Mouse (Mus musculus) testis, adult 2 months (tissue): ENCODE measurements around the gene Plbd1. TPM values are rescaled to one million over a fixed set of nuclear protein-coding genes. Genes with fewer than 3 reads are reported as not detected.

Experiments
- H3K27ac ChIP-seq: fragments of 200-500 bp; 2 replicates; pipeline ENCODE4 v1.5.1; 2012; ENCODE audit warnings: low read depth, low read length; ENCODE audit not compliant: control insufficient read depth, insufficient read depth
- H3K27me3 ChIP-seq: fragments of 200-500 bp; 2 replicates; pipeline ENCODE4 v1.6.1; 2012; ENCODE audit warnings: mild to moderate bottlenecking, low read length, moderate library complexity; ENCODE audit not compliant: control insufficient read depth, insufficient read depth
- H3K36me3 ChIP-seq: fragments of 200-500 bp; 2 replicates; pipeline ENCODE4 v1.6.1; 2012; ENCODE audit warnings: mild to moderate bottlenecking, low read length; ENCODE audit not compliant: control insufficient read depth, insufficient read depth
- H3K4me1 ChIP-seq: fragments of 200-500 bp; 2 replicates; pipeline ENCODE4 v1.6.1; 2012; ENCODE audit warnings: low read length; ENCODE audit not compliant: control insufficient read depth, insufficient read depth
- H3K4me3 ChIP-seq: fragments of 200-500 bp; 2 replicates; pipeline ENCODE4 v1.5.1; 2012; ENCODE audit warnings: low read depth, mild to moderate bottlenecking, low read length, moderate library complexity, mixed read lengths; ENCODE audit not compliant: control insufficient read depth
- CTCF ChIP-seq: fragments of 200-500 bp; IDR thresholded peaks from 2 replicates; pipeline ENCODE4 v1.5.1; 2012; ENCODE audit warnings: low read depth, mild to moderate bottlenecking, inconsistent platforms, low read length, moderate library complexity; ENCODE audit not compliant: control insufficient read depth, insufficient read depth, insufficient replicate concordance
- POLR2A ChIP-seq: fragments of 200-500 bp; IDR thresholded peaks from 2 replicates; pipeline ENCODE4 v1.6.1; 2012; ENCODE audit warnings: low read depth, mild to moderate bottlenecking, inconsistent platforms, low read length, moderate library complexity; ENCODE audit not compliant: control insufficient read depth
- polyA plus RNA-seq: library from polyadenylated mRNA; depleted of rRNA; stranded (reverse); fragments of >200 nt; gene quantifications from 2 replicates; pipeline ENCODE4 v1.2.3, GENCODE M21; 2012

Plbd1 gene
- polyA plus RNA-seq, 1 experiment, result 53.7 TPM

GRCm38 (mm10) chr6:136689790-136690413 lies 28.2 kb upstream of the Plbd1 start:
- H3K27me3 ChIP-seq, result no peaks in the 10 kb centered on the region
- no peak overlapping the region for H3K4me3 ChIP-seq
- no peak overlapping the region for H3K27ac ChIP-seq
- H3K36me3 ChIP-seq, result no peaks in the 10 kb centered on the region
- 0 out of 2 replicates have a peak, but pooled peaks cover 2% of the 10 kb centered on the region for H3K4me1 ChIP-seq
- no peak for TF ChIP-seq POLR2A
- TF ChIP-seq CTCF, result no peak

- H3K4me3 ChIP-seq, result no peak overlapping the region
- TF ChIP-seq POLR2A (no peak), CTCF (no peak)
- H3K27me3 ChIP-seq, result no peaks in the 10 kb centered on the region
- no peak overlapping the region for H3K27ac ChIP-seq
- H3K4me1 ChIP-seq, result peaks cover 6% of the 10 kb centered on the region; the same call in 1 of the 2 replicates
- H3K36me3 ChIP-seq, result no peaks in the 10 kb centered on the region
Observed at GRCm38 (mm10) chr6:136685433-136685832, 23.7 kb upstream of the Plbd1 start.

DNA sequence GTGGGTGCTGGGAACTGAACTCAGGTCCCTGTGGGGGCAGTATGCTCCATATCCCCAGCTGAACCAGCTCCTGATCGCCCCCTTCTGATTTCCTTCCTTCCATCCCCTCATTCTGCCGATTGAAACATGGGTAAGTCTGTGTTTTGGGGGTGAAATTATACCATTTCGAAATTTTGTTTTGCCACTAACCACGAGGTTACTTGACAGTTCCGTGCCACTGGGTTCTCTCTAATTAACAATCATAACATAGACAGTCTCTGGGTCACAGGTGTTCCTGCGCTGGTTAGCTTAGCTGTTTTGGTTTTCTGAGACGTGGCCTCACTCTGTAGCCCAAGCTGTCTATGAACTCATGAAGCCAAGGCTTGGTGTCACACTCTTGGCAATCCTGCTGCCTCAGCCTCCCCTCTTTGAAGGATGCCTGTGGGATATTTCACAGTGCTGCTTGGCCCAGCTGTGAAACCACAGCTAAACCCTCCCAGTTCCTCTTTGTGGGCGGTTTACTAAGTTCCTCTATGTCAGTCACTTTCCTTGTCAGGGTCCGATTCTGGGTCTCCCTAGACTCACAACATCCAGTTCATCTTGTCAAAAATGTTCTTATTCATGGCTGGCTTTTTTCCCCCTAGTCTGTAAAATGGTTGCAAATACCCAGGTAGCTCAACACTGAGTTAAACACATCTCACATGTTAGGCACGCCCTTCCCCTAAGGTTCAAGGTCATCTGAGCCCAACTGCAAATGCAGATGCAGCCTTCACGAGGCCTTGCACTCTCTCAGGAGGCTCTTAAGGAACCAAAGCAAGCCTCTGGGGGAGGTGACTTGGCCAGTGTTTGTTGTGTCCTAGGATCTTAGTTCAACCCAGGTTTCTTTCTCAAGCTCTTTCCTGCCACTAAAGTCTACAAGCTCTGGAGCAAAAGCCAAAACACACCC lies 21.9 kb upstream of the Plbd1 start:
- TF ChIP-seq POLR2A, result no peak
- no peak for TF ChIP-seq CTCF
- H3K27me3 ChIP-seq, result no peaks in the 10 kb centered on the region

DNA sequence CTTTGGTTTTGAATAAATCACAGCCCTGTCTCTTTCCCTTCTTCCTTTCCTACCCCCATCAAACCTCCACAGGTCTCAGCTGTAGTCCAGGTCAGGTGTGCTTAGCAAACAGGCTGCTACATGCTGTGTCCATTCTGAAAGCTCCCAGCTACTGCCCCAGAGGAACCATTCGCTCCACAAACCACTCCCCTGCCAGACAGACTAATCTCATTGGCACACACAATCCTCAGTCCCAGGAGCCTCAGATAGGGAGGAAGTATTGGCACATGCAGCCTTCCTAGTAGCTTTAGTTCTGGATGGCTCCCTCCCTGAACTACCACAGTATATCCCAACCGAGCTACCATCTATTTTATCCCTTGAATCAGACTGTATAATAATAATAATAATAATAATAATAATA lies 17.7 kb upstream of the Plbd1 start:
- no peaks in the 10 kb centered on the region for H3K36me3 ChIP-seq
- no peaks in the 10 kb centered on the region for H3K27me3 ChIP-seq
- no peak overlapping the region for H3K27ac ChIP-seq
- no peak for TF ChIP-seq POLR2A
- H3K4me1 ChIP-seq, result peaks cover 2% of the 10 kb centered on the region
- H3K4me3 ChIP-seq, result peak overlapping the region; percentile 60

More for the DNA sequence above, 21.9 kb upstream of the Plbd1 start:
- Histone ChIP-seq H3K4me1 (peaks cover 6% of the 10 kb centered on the region; the same call in 1 of the 2 replicates), H3K27ac (no peak overlapping the region), H3K36me3 (no peaks in the 10 kb centered on the region), H3K4me3 (no peak overlapping the region)

DNA sequence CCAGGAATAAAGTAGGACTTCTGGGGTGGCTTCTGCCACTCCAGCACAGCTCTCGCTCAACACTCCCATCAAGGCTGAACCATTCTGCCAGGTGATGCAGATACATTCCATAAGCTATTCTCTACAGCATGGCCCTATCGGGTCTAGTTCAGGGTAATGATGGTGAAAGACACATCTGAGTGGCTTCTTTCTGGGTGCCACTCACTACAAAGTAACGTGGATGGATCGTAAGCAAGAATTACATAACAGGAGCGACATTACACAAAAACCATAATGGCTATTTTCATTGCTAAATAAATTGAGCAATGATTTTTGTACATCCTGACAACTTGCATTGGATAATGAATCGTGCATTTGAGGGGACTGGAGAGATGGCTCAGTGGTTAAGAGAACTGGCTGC lies 13.2 kb upstream of the Plbd1 start:
- Histone ChIP-seq H3K4me3 (no peak overlapping the region), H3K36me3 (no peaks in the 10 kb centered on the region), H3K4me1 (peaks cover 3% of the 10 kb centered on the region), H3K27me3 (no peaks in the 10 kb centered on the region), H3K27ac (no peak overlapping the region)
- TF ChIP-seq CTCF (no peak), POLR2A (no peak)

GRCm38 (mm10) chr6:136672467-136672866 lies 10.7 kb upstream of the Plbd1 start:
- TF ChIP-seq POLR2A (no peak), CTCF (no peak)
- no peaks in the 10 kb centered on the region for H3K36me3 ChIP-seq
- peaks cover 3% of the 10 kb centered on the region for H3K4me1 ChIP-seq
- H3K27me3 ChIP-seq, result no peaks in the 10 kb centered on the region
- H3K27ac ChIP-seq, result no peak overlapping the region
- no peak overlapping the region for H3K4me3 ChIP-seq

DNA sequence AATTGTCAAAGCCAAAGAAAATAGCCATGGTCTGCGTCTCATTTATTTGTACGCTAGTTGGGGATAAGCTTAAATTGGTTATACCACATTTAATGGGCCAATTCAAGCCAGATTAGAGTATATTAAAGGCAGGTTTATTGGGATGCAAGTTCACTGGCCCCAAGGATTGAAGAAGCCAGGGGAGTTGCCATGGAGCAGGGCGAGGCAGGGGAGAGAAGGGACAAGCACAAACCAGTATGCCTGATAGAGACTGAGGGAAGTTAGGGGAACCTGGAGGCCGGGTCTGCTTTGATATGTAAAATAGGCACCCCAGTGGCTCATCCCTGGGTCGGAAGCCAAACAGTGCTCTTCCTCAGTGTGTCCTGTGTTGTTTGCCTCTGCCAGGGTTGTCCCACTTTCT lies 7.5 kb upstream of the Plbd1 start:
- Histone ChIP-seq H3K27me3 (no peaks in the 10 kb centered on the region), H3K4me3 (no peak overlapping the region), H3K27ac (no peak overlapping the region), H3K4me1 (peaks cover 2% of the 10 kb centered on the region), H3K36me3 (no peaks in the 10 kb centered on the region)
- TF ChIP-seq CTCF (no peak), POLR2A (no peak)
